Mouse (Mus musculus): ENCODE measurements at regions not wholly inside any gene's neighbourhood (a gene's known extent, or its start where the extent isn't known, plus 50 kb on each side); places are given as distances from the start of the nearest gene placed in this dataset.

DNA sequence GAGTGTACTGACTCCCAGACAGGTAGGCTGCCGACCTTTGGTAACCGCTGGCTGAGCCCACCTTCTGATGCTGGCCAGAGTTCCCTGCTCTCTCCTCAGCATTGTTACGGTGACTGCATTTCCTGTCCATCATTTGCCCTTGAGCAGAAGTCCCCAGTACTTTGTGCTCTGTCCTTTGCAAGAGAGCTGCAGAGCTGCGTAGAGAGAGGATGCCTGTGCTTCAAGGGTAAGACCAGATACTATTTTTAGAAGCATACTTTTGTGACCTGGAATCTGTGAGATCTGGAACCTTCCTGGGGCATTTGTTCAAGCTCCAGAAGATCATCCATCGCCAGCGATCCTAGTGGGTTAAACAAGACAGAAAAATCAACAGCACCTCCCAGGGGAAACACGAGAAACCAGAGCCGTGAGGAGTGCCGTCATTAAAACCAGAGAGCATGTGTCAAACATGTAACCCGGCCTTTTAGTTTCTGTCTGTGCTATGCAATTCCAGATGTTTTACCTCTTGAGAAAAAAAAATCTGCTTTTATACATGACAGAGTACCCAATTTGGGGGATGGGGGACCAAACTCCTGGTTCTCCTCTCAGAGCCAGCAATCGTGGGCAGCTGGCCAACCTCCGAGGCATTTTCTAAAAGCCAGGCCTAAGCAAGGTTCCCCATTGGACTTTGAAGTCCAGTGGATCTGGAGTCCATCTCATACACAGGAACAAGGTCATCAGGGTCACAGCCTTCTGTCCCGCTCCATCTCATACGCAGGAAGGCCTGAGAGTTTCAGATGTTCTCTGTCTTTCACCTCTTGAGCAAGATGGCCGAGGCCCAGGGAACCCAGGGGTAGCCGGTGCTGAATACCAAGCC is 73.5 kb upstream of the Aldh1b1 start:
- Histone ChIP-seq H3K4me3 (replicated peaks; ENCODE audit: low read length) (no peak overlapping the region), H3K27me3 (ENCODE audit: insufficient read depth, low read length) (peaks cover 29% of the 10 kb centered on the region), H3K9me3 (ENCODE audit: low read length) (0 out of 2 replicates have a peak, but pooled peaks cover under 1% of the 10 kb centered on the region), H3K4me1 (replicated peaks; ENCODE audit: low read depth, low read length) (peaks cover 17% of the 10 kb centered on the region), H3K36me3 (ENCODE audit: insufficient read depth, low read length) (no peaks in the 10 kb centered on the region)
- TF ChIP-seq NANOG (IDR thresholded peaks at IDR 0.05; ENCODE audit: borderline replicate concordance, low read length) (no peak), POU5F1 (IDR thresholded peaks at IDR 0.05; ENCODE audit: borderline replicate concordance, low read length) (no peak), CTCF (conservative IDR thresholded peaks at IDR 0.05; ENCODE audit: low read length) (no peak)

DNA sequence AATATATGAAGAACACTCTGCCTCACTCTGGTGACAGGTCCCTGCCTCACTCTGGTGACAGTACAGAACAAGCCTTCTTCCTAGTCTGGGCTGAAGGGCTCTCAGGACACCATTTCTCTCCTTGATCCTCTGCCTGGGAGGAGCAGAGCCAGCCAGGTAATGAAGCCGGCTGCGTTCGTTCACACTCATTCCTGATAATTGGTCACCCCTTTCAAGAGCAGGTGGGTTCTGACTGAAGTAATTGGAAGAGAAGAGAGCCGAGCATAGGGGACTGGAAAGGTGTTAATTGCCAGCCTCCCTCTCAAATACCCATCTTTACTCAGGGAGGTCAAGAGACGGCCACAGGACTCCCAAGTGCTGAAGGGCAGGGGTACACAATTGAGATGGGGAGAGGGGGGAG is 78.5 kb upstream of the Aldh1b1 start:
- no peaks in the 10 kb centered on the region for H3K9me3 ChIP-seq (ENCODE audit: low read length)
- H3K36me3 ChIP-seq (ENCODE audit: insufficient read depth, low read length) = no peaks in the 10 kb centered on the region
- peaks cover 29% of the 10 kb centered on the region for H3K27me3 ChIP-seq (ENCODE audit: insufficient read depth, low read length)
- peaks cover 13% of the 10 kb centered on the region for H3K4me1 ChIP-seq (replicated peaks; ENCODE audit: low read depth, low read length)
- no peak for TF ChIP-seq NANOG (IDR thresholded peaks at IDR 0.05; ENCODE audit: borderline replicate concordance, low read length)
- no peak for TF ChIP-seq CTCF (conservative IDR thresholded peaks at IDR 0.05; ENCODE audit: low read length)
- TF ChIP-seq POU5F1 (IDR thresholded peaks at IDR 0.05; ENCODE audit: borderline replicate concordance, low read length) = no peak
- no peak overlapping the region for H3K4me3 ChIP-seq (replicated peaks; ENCODE audit: low read length)

DNA sequence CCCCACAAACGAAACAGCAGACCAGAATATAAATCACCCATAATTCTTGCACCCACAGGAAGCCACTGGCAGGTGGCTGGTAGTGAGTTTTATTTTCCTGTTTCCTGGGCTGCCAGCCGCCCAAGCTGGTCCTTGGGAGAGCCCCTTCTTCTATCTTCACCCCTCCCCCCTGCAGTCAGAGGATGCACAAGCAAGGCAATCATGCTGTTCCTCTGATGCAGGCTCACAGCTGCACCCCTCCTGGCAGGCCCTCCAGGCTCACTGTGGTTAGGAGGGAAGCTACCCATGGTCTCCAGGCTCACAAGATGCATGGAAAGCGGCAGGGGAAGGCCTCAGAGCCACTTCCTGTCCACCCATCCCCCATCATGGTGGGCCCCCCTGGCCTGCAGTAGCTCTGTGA is 79.3 kb upstream of the Aldh1b1 start:
- Histone ChIP-seq H3K36me3 (ENCODE audit: insufficient read depth, low read length) (no peaks in the 10 kb centered on the region), H3K9me3 (ENCODE audit: low read length) (no peaks in the 10 kb centered on the region), H3K4me1 (replicated peaks; ENCODE audit: low read depth, low read length) (peaks cover 16% of the 10 kb centered on the region), H3K27me3 (ENCODE audit: insufficient read depth, low read length) (peaks cover 23% of the 10 kb centered on the region), H3K4me3 (replicated peaks; ENCODE audit: low read length) (no peak overlapping the region)
- no peak for TF ChIP-seq POU5F1 (IDR thresholded peaks at IDR 0.05; ENCODE audit: borderline replicate concordance, low read length)
- no peak for TF ChIP-seq CTCF (conservative IDR thresholded peaks at IDR 0.05; ENCODE audit: low read length)

DNA sequence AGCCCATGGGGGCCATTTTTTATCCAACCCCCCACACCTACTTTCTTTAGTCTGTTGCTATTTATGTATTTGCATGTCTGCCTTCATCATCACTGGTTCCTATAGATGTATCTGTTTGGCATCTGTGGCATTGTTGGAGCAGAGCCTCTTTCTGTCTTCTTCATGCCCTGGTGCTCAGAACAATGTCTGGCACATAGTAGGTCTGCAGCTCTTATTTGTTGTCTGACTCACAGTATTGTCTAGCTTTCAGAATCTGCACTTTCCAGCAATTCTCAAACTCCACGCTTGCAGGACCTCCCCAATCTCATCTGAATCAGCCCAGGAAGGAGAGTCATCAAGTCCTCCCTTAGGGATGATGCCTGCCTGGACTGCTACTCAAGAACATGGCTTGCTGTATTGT is 82.9 kb upstream of the Aldh1b1 start:
- no peak overlapping the region for H3K4me3 ChIP-seq (replicated peaks; ENCODE audit: low read length)
- H3K36me3 ChIP-seq (ENCODE audit: insufficient read depth, low read length) = no peaks in the 10 kb centered on the region
- peaks cover 17% of the 10 kb centered on the region for H3K27me3 ChIP-seq (ENCODE audit: insufficient read depth, low read length)
- no peaks in the 10 kb centered on the region for H3K9me3 ChIP-seq (ENCODE audit: low read length)
- peaks cover 33% of the 10 kb centered on the region for H3K4me1 ChIP-seq (replicated peaks; ENCODE audit: low read depth, low read length)
- TF ChIP-seq NANOG (IDR thresholded peaks at IDR 0.05; ENCODE audit: borderline replicate concordance, low read length) (no peak), POU5F1 (IDR thresholded peaks at IDR 0.05; ENCODE audit: borderline replicate concordance, low read length) (no peak), CTCF (conservative IDR thresholded peaks at IDR 0.05; ENCODE audit: low read length) (no peak)

DNA sequence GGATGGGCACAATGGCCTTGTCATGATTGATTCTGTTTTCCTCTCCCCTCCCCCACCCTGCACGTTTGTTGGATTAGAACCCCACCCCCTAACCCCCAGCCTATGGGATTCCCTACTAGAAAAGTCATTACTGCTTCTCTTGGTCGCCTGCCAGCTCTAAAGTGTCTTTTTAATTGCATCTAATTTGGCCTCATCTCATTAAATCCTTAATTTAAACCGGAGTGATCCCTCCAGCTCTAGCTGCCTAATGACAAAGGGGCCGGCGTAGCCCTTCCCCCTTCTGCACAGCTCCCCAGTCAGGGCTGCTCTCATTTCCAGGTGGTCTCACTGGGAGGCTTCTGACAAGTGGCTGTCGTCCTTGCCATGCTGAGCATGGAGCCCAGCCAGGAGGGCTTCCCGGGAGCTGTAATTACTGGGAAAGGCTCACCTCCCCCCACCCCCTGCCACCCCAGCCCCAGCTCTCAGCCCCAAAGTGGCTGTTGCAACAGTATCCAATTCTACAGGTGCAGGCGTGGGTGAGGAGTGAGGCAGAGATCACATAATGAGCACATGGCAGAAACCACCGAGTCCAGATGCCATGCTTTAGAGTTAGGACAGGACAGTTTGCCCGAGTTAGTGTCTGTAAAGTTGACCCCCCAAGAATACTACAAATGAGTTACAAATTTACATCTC is 84.8 kb upstream of the Aldh1b1 start:
- Histone ChIP-seq H3K9me3 (ENCODE audit: low read length) (no peaks in the 10 kb centered on the region), H3K4me3 (replicated peaks; ENCODE audit: low read length) (no peak overlapping the region)
- TF ChIP-seq NANOG (IDR thresholded peaks at IDR 0.05; ENCODE audit: borderline replicate concordance, low read length) = no peak
- TF ChIP-seq POU5F1 (IDR thresholded peaks at IDR 0.05; ENCODE audit: borderline replicate concordance, low read length) = no peak
- TF ChIP-seq CTCF (conservative IDR thresholded peaks at IDR 0.05; ENCODE audit: low read length) = no peak

DNA sequence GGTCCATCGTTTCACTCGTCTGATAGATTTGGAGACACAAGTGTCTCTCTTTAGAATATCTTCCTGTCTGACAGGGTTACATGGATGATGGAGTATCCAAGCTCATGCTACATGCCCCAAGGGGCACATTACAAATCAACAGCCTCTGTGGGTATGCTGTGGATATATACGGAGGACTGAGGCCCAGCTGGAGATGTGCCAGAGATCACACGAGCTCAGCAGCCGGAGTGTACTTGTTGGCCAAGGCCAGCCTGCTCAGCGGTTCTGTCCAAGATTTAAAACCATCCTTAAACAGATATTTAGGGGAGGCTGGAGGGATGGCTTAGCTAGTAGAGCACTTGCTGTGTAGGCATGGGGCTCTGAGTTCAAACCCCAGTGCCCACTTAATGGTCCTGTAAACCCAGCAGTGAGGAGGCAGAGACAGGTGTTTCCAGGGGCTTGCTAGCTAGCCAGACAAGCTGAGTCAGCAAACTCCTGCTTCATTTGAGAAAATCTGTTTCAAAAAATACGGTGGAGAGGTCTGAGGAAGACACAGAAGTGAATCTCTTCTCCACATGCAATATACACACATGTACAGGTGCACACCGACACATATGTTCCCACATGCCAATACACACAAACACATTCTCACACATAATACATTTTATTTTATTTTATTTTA is 85.6 kb upstream of the Aldh1b1 start:
- no peaks in the 10 kb centered on the region for H3K9me3 ChIP-seq (ENCODE audit: low read length)
- TF ChIP-seq NANOG (IDR thresholded peaks at IDR 0.05; ENCODE audit: borderline replicate concordance, low read length) = no peak
- TF ChIP-seq CTCF (conservative IDR thresholded peaks at IDR 0.05; ENCODE audit: low read length) = no peak
- TF ChIP-seq POU5F1 (IDR thresholded peaks at IDR 0.05; ENCODE audit: borderline replicate concordance, low read length) = no peak
- no peak overlapping the region for H3K4me3 ChIP-seq (replicated peaks; ENCODE audit: low read length)
- peaks cover 28% of the 10 kb centered on the region for H3K4me1 ChIP-seq (replicated peaks; ENCODE audit: low read depth, low read length)
- H3K36me3 ChIP-seq (ENCODE audit: insufficient read depth, low read length) = no peaks in the 10 kb centered on the region
- H3K27me3 ChIP-seq (ENCODE audit: insufficient read depth, low read length) = peaks cover 26% of the 10 kb centered on the region

More for the DNA sequence above, 84.8 kb upstream of the Aldh1b1 start:
- H3K27me3 ChIP-seq (ENCODE audit: insufficient read depth, low read length) = peaks cover 25% of the 10 kb centered on the region
- no peaks in the 10 kb centered on the region for H3K36me3 ChIP-seq (ENCODE audit: insufficient read depth, low read length)
- peaks cover 28% of the 10 kb centered on the region for H3K4me1 ChIP-seq (replicated peaks; ENCODE audit: low read depth, low read length)

DNA sequence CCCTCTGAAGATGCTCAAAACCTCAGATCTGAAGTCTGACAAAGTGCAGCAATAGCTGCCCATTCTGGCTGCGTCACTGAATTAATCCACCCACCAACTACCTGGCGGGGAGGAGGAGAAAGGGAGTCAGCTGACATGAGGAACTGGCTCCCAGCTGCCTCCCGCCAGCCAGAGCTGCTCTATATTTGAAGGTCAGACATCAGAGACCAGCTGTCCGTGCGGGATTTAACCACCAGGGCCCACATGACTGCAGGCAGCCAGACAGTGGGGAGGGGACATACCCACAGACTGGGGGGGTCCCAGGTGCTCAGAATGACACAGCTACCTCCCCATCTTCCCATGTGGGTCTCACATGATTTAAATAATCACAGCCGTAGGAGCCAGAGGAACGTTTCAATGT is 94.8 kb upstream of the Aldh1b1 start:
- Histone ChIP-seq H3K27me3 (ENCODE audit: insufficient read depth, low read length) (peaks cover 55% of the 10 kb centered on the region), H3K36me3 (ENCODE audit: insufficient read depth, low read length) (no peaks in the 10 kb centered on the region), H3K4me3 (replicated peaks; ENCODE audit: low read length) (no peak overlapping the region), H3K9me3 (ENCODE audit: low read length) (peaks cover 8% of the 10 kb centered on the region), H3K4me1 (replicated peaks; ENCODE audit: low read depth, low read length) (peaks cover 20% of the 10 kb centered on the region)
- TF ChIP-seq POU5F1 (IDR thresholded peaks at IDR 0.05; ENCODE audit: borderline replicate concordance, low read length) (no peak), CTCF (conservative IDR thresholded peaks at IDR 0.05; ENCODE audit: low read length) (no peak), NANOG (IDR thresholded peaks at IDR 0.05; ENCODE audit: borderline replicate concordance, low read length) (no peak)

DNA sequence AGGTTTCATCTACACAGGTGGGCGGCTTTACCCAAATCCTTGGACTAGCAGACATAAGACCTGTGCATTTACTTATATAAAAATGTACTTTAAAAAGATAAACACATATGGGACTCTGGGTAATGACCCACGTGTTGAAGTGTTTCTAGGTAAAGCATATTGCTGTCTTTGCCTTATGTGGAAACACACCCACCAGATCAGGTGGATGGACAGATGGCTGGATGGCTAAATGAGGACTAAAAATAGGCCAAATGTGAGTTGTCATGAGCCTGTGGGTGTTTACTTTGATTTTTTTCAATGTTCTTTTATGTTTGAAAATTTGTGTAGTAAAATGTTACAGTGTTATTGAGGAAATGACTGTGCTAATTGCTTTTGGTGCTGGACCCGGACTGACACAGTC is 99.2 kb upstream of the Aldh1b1 start:
- Histone ChIP-seq H3K27me3 (ENCODE audit: insufficient read depth, low read length) (peaks cover 44% of the 10 kb centered on the region), H3K4me1 (replicated peaks; ENCODE audit: low read depth, low read length) (peaks cover 18% of the 10 kb centered on the region), H3K4me3 (replicated peaks; ENCODE audit: low read length) (no peak overlapping the region), H3K9me3 (ENCODE audit: low read length) (peaks cover 8% of the 10 kb centered on the region), H3K36me3 (ENCODE audit: insufficient read depth, low read length) (no peaks in the 10 kb centered on the region)
- TF ChIP-seq NANOG (IDR thresholded peaks at IDR 0.05; ENCODE audit: borderline replicate concordance, low read length) = no peak
- TF ChIP-seq POU5F1 (IDR thresholded peaks at IDR 0.05; ENCODE audit: borderline replicate concordance, low read length) = no peak
- TF ChIP-seq CTCF (conservative IDR thresholded peaks at IDR 0.05; ENCODE audit: low read length) = no peak
